ENCODE assay signal across 9 mouse cellular contexts in the genomic region with DNA sequence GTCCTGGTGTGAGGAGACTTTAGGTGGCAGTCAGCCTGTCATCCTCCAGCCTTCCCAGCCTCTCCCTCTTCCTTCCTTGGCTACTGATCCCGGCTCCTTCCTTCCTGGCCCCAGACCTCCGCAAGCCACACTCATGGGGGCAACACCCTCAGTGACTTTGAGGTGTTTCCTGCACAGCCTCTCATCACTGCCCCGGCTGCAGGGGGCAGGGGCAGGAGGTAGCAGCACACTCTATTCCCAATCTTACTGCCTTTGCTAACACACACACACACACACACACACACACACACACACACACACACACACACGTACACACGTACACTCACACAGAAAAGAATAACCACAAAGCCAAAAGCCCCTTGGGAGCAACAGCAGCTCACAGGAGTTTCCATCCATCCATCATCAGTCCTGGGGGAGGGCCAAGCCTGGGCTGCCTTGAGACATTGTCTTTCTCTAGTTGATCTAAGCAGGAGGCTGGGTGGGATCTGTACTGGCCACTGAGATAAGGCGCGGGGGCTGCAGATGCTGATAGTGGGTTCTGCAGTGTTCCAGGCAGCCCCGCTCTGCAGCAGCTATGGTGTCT. TPM values are rescaled to one million over a fixed set of nuclear protein-coding genes. Genes with fewer than 3 reads are reported as not detected.
DNase-seq lines count a peak whose midpoint lies in the region; ATAC-seq and TF ChIP-seq lines count a peak whose summit lies in the region.
"Had no signal": no experiment of that assay in that cellular context is flagged by ENCODE, and none has a peak within 500 bp of the region (broad histone marks: within the 10 kb centered on the region; RNA-seq: fewer than 3 reads in every experiment).

No protein-coding gene starts in this region.

- peak; percentile 32 for ATAC-seq in heart, postnatal 0 days (ENCODE audit: insufficient read depth, low read depth)
- ATAC-seq in liver, embryonic 13.5 days (ENCODE audit: low read depth), result peak; percentile 91
- no peak for ATAC-seq in granulocyte monocyte progenitor cell, adult 5-6 weeks (replicated peaks; ENCODE audit: poor library complexity, severe bottlenecking)

- no peak for TF ChIP-seq CTCF in MEL (IDR thresholded peaks at IDR 0.05 in 2 of 3, conservative IDR thresholded peaks at IDR 0.05 in 1 of 3; ENCODE audit: control insufficient read depth in 1 of 3, insufficient read depth in 1 of 3, low read depth in 2 of 3, low read length in 3 of 3, poor library complexity in 1 of 3, severe bottlenecking in 1 of 3)
- TF ChIP-seq CTCF in heart, postnatal 0 days (IDR thresholded peaks at IDR 0.05; ENCODE audit: low read depth), result no peak
- TF ChIP-seq CTCF in cerebellum, adult 2 months (IDR thresholded peaks at IDR 0.05; ENCODE audit: borderline replicate concordance, insufficient read depth, low read depth, low read length), result no peak

- H3K4me2 ChIP-seq in heart, postnatal 0 days (ENCODE audit: low read depth, low read length), result no peak overlapping the region
- H3K4me2 ChIP-seq in liver, embryonic 13.5 days, result peak overlapping the region; percentile 63
- H3K4me2 ChIP-seq: embryonic facial prominence, embryonic 12.5 days had no signal

- H3K4me1 ChIP-seq in MEL (ENCODE audit: control insufficient read depth in 1 of 2, insufficient read depth in 2 of 2, low read length in 2 of 2), result peaks cover 29 to 70% of the 10 kb centered on the region in 2 experiments
- peaks cover 28% of the 10 kb centered on the region for H3K4me1 ChIP-seq in heart, postnatal 0 days (ENCODE audit: control insufficient read depth, insufficient read depth)
- peaks cover 100% of the 10 kb centered on the region for H3K4me1 ChIP-seq in liver, embryonic 13.5 days (replicated peaks)
- H3K4me1 ChIP-seq in cerebellum, adult 2 months (ENCODE audit: control insufficient read depth, insufficient read depth, low read length), result no peaks in the 10 kb centered on the region

- H3K36me3 ChIP-seq in MEL (ENCODE audit: control insufficient read depth in 1 of 2, insufficient read depth in 2 of 2, low read length in 2 of 2), result peaks cover 0 to 44% of the 10 kb centered on the region in 2 experiments; a peak in 2 of 4 replicates
- no peaks in the 10 kb centered on the region for H3K36me3 ChIP-seq in heart, postnatal 0 days (replicated peaks; ENCODE audit: control insufficient read depth, insufficient read depth, low read length)
- no peaks in the 10 kb centered on the region for H3K36me3 ChIP-seq in liver, embryonic 13.5 days
- H3K36me3 ChIP-seq: embryonic facial prominence, embryonic 12.5 days had no signal

- TF ChIP-seq POLR2A in MEL (IDR thresholded peaks at IDR 0.05; ENCODE audit: control insufficient read depth in 1 of 2, insufficient read depth in 1 of 2, low read depth in 1 of 2, low read length in 2 of 2, poor library complexity in 1 of 2), result no peak
- no peak for TF ChIP-seq POLR2A in cerebellum, adult 2 months (IDR thresholded peaks at IDR 0.05; ENCODE audit: borderline replicate concordance, insufficient read depth, low read length)

- H3K79me2 ChIP-seq in MEL (ENCODE audit: control insufficient read depth, insufficient read depth, low read length, poor library complexity), result no peaks in the 10 kb centered on the region; the same call in 1 of the 2 replicates

- no peak for TF ChIP-seq RAD21 in MEL (IDR thresholded peaks at IDR 0.05; ENCODE audit: low read depth, low read length)

- 10% methylated on average over 7 of the region's 8 CpGs for WGBS in heart, postnatal 0 days
- 10% methylated on average over 6 of the region's 8 CpGs for whole genome bisulfite sequencing in liver, embryonic 13.5 days (ENCODE audit: insufficient replicate concordance)
- 63% methylated on average over 8 of the region's 8 CpGs for WGBS in cerebellum, adult 2 months

- DNase-seq in embryo, embryonic 10 days (ENCODE audit: low spot score), result peak; percentile 20
- no peak for DNase-seq in embryo, embryonic 10.5 days (ENCODE audit: low spot score)
- DNase-seq in MEL (ENCODE audit: low read depth, low spot score), result peak; percentile 85
- no peak for DNase-seq in heart, postnatal 0 days (ENCODE audit: low spot score)
- DNase-seq in liver, embryonic 13.5 days, result peak; percentile 82
- DNase-seq in ovary, postnatal 36 days (ENCODE audit: low spot score), result no peak
- DNase-seq in cerebellum, adult 2 months, result no peak

- peak; percentile 70 to 89; a peak in 3 of 4 replicates for TF ChIP-seq EP300 in MEL (IDR thresholded peaks at IDR 0.05; ENCODE audit: low read depth in 1 of 2, low read length in 2 of 2)
- TF ChIP-seq EP300 in heart, postnatal 0 days (IDR thresholded peaks at IDR 0.05; ENCODE audit: low read depth), result peak; percentile 51; the same call in 1 of the 2 replicates

- no peaks in the 10 kb centered on the region for H3K27me3 ChIP-seq in MEL (ENCODE audit: control insufficient read depth in 1 of 2, insufficient read depth in 2 of 2, low read length in 2 of 2)
- peaks cover 21% of the 10 kb centered on the region for H3K27me3 ChIP-seq in heart, postnatal 0 days (ENCODE audit: control insufficient read depth, insufficient read depth, low read length)
- peaks cover 19% of the 10 kb centered on the region for H3K27me3 ChIP-seq in liver, embryonic 13.5 days
- no peaks in the 10 kb centered on the region for H3K27me3 ChIP-seq in cerebellum, adult 2 months (ENCODE audit: control insufficient read depth, insufficient read depth, low read length)

- H3K9me3 ChIP-seq in MEL (replicated peaks; ENCODE audit: insufficient read depth, low read length), result no peaks in the 10 kb centered on the region
- H3K9me3 ChIP-seq in heart, postnatal 0 days (replicated peaks; ENCODE audit: control insufficient read depth, low read length), result no peaks in the 10 kb centered on the region
- H3K9me3 ChIP-seq in liver, embryonic 13.5 days (replicated peaks), result no peaks in the 10 kb centered on the region
- H3K9me3 ChIP-seq: embryonic facial prominence, embryonic 12.5 days had no signal

- H3K4me3 ChIP-seq in MEL (ENCODE audit: control insufficient read depth in 1 of 2, insufficient read depth in 1 of 2, low read depth in 2 of 2, low read length in 2 of 2), result no peak overlapping the region
- no peak overlapping the region for H3K4me3 ChIP-seq in heart, postnatal 0 days (ENCODE audit: low read depth, low read length)
- peak overlapping the region; percentile 11; the same call in 1 of the 2 replicates for H3K4me3 ChIP-seq in liver, embryonic 13.5 days (replicated peaks)
- no peak overlapping the region for H3K4me3 ChIP-seq in cerebellum, adult 2 months (replicated peaks; ENCODE audit: insufficient read depth, low read depth, low read length)
- H3K4me3 ChIP-seq: embryonic facial prominence, embryonic 12.5 days had no signal

- H3K9ac ChIP-seq in MEL (ENCODE audit: control insufficient read depth, low read depth, low read length, poor library complexity, severe bottlenecking), result peak overlapping the region; percentile 41
- H3K9ac ChIP-seq in heart, postnatal 0 days (replicated peaks; ENCODE audit: low read depth, low read length), result no peak overlapping the region
- H3K9ac ChIP-seq in liver, embryonic 13.5 days, result peak overlapping the region; percentile 64
- H3K9ac ChIP-seq: embryonic facial prominence, embryonic 12.5 days had no signal

- peak overlapping the region; percentile 63 for H3K27ac ChIP-seq in MEL (ENCODE audit: control insufficient read depth, low read depth, low read length)
- peak overlapping the region; percentile 68 for H3K27ac ChIP-seq in heart, postnatal 0 days (ENCODE audit: low read depth)
- peak overlapping the region; percentile 90 for H3K27ac ChIP-seq in liver, embryonic 13.5 days
- no peak overlapping the region for H3K27ac ChIP-seq in cerebellum, adult 2 months (ENCODE audit: insufficient read depth, low read length)
- H3K27ac ChIP-seq: embryonic facial prominence, embryonic 12.5 days had no signal

RNA-seq across cellular contexts. Expression of gene Tnfaip2, which starts 7.4 kb away (rescaled TPM):
- total RNA-seq in MEL (2012; rRNA removed), result 62.5 and 77.2 TPM in 2 replicates
- polyA plus RNA-seq in MEL (2012; ENCODE audit: insufficient read depth in 1 of 2, insufficient read length in 2 of 2, low read depth in 1 of 2, low replicate concordance in 2 of 2, missing spikeins in 1 of 2), result 10 to 100 TPM; 51.4 to 66.8 TPM
- total RNA-seq in heart, postnatal 0 days (2014; rRNA removed; ENCODE audit: low replicate concordance), result 12.5 and 14.8 TPM in 2 replicates
- 8.9 and 9.5 TPM in 2 replicates for polyA plus RNA-seq in heart, postnatal 0 days (2015; fragmentation: Nextera tagmentation; extraction: Ambion mirVana)
- polyA plus RNA-seq in liver, embryonic 13.5 days (2015; fragmentation: Nextera tagmentation; extraction: Ambion mirVana), result 92.1 and 96.6 TPM in 2 replicates
- total RNA-seq in granulocyte monocyte progenitor cell, adult 5-6 weeks (2014; fragmentation: Nextera tagmentation), result 28.6 and 30.4 TPM in 2 replicates
- 27.4 and 56.1 TPM in 2 replicates for total RNA-seq in granulocyte monocyte progenitor cell, adult 5-6 weeks (2017)
- 0.87 and 1.2 TPM in 2 replicates for polyA plus RNA-seq in cerebellum, adult 2 months (2012; rRNA removed)

RNA-seq across cellular contexts. Expression of gene Exoc3l4, which starts 18.0 kb away (rescaled TPM):
- total RNA-seq in MEL (2012; rRNA removed), result 0.04 TPM in 1 of 2 replicates, not detected in the other
- under 1 TPM in 1 of 2 experiments, not detected in 1; 0.17 TPM for polyA plus RNA-seq in MEL (2012; ENCODE audit: insufficient read depth in 1 of 2, insufficient read length in 2 of 2, low read depth in 1 of 2, low replicate concordance in 2 of 2, missing spikeins in 1 of 2)
- 7.9 and 51.6 TPM in 2 replicates for total RNA-seq in heart, postnatal 0 days (2014; rRNA removed; ENCODE audit: low replicate concordance)
- 8.5 and 9.8 TPM in 2 replicates for polyA plus RNA-seq in heart, postnatal 0 days (2015; fragmentation: Nextera tagmentation; extraction: Ambion mirVana)
- polyA plus RNA-seq in liver, embryonic 13.5 days (2015; fragmentation: Nextera tagmentation; extraction: Ambion mirVana), result 15.5 and 18.6 TPM in 2 replicates
- not detected in 2 replicates for total RNA-seq in granulocyte monocyte progenitor cell, adult 5-6 weeks (2014; fragmentation: Nextera tagmentation)
- total RNA-seq in granulocyte monocyte progenitor cell, adult 5-6 weeks (2017), result 0.26 TPM in 1 of 2 replicates, not detected in the other
- polyA plus RNA-seq in cerebellum, adult 2 months (2012; rRNA removed), result 6.5 and 10.0 TPM in 2 replicates

RNA-seq across cellular contexts. Expression of gene Lbhd2, which starts 28.2 kb away (rescaled TPM):
- not detected in 2 replicates for total RNA-seq in MEL (2012; rRNA removed)
- polyA plus RNA-seq in MEL (2012; ENCODE audit: insufficient read depth in 1 of 2, insufficient read length in 2 of 2, low read depth in 1 of 2, low replicate concordance in 2 of 2, missing spikeins in 1 of 2), result not detected
- not detected in 2 replicates for total RNA-seq in heart, postnatal 0 days (2014; rRNA removed; ENCODE audit: low replicate concordance)
- polyA plus RNA-seq in heart, postnatal 0 days (2015; fragmentation: Nextera tagmentation; extraction: Ambion mirVana), result not detected in 2 replicates
- not detected in 2 replicates for polyA plus RNA-seq in liver, embryonic 13.5 days (2015; fragmentation: Nextera tagmentation; extraction: Ambion mirVana)
- not detected in 2 replicates for total RNA-seq in granulocyte monocyte progenitor cell, adult 5-6 weeks (2014; fragmentation: Nextera tagmentation)
- not detected in 2 replicates for total RNA-seq in granulocyte monocyte progenitor cell, adult 5-6 weeks (2017)
- polyA plus RNA-seq in cerebellum, adult 2 months (2012; rRNA removed), result 1.5 and 2.5 TPM in 2 replicates

RNA-seq across cellular contexts. Expression of gene Gm266, which starts 50.8 kb away (rescaled TPM):
- not detected in 2 replicates for total RNA-seq in MEL (2012; rRNA removed)
- polyA plus RNA-seq in MEL (2012; ENCODE audit: insufficient read depth in 1 of 2, insufficient read length in 2 of 2, low read depth in 1 of 2, low replicate concordance in 2 of 2, missing spikeins in 1 of 2), result not detected
- total RNA-seq in heart, postnatal 0 days (2014; rRNA removed; ENCODE audit: low replicate concordance), result 4.0 and 4.3 TPM in 2 replicates
- 0.85 and 1.3 TPM in 2 replicates for polyA plus RNA-seq in heart, postnatal 0 days (2015; fragmentation: Nextera tagmentation; extraction: Ambion mirVana)
- polyA plus RNA-seq in liver, embryonic 13.5 days (2015; fragmentation: Nextera tagmentation; extraction: Ambion mirVana), result 0.76 and 1.0 TPM in 2 replicates
- not detected in 2 replicates for total RNA-seq in granulocyte monocyte progenitor cell, adult 5-6 weeks (2014; fragmentation: Nextera tagmentation)
- total RNA-seq in granulocyte monocyte progenitor cell, adult 5-6 weeks (2017), result not detected in 2 replicates
- polyA plus RNA-seq in cerebellum, adult 2 months (2012; rRNA removed), result 8.8 and 11.2 TPM in 2 replicates

RNA-seq across cellular contexts. Expression of gene Cdc42bpb, which starts 57.3 kb away (rescaled TPM):
- total RNA-seq in MEL (2012; rRNA removed), result not detected in 2 replicates
- not detected for polyA plus RNA-seq in MEL (2012; ENCODE audit: insufficient read depth in 1 of 2, insufficient read length in 2 of 2, low read depth in 1 of 2, low replicate concordance in 2 of 2, missing spikeins in 1 of 2)
- 119 and 147 TPM in 2 replicates for total RNA-seq in heart, postnatal 0 days (2014; rRNA removed; ENCODE audit: low replicate concordance)
- polyA plus RNA-seq in heart, postnatal 0 days (2015; fragmentation: Nextera tagmentation; extraction: Ambion mirVana), result 13.9 and 18.2 TPM in 2 replicates
- polyA plus RNA-seq in liver, embryonic 13.5 days (2015; fragmentation: Nextera tagmentation; extraction: Ambion mirVana), result 5.9 and 6.7 TPM in 2 replicates
- total RNA-seq in granulocyte monocyte progenitor cell, adult 5-6 weeks (2014; fragmentation: Nextera tagmentation), result 5.6 and 8.1 TPM in 2 replicates
- 4.8 and 8.6 TPM in 2 replicates for total RNA-seq in granulocyte monocyte progenitor cell, adult 5-6 weeks (2017)
- 176 and 177 TPM in 2 replicates for polyA plus RNA-seq in cerebellum, adult 2 months (2012; rRNA removed)

Comparison
In these comparisons a context has a peak if more than half of its experiments do, and no peak if none do; other contexts are left out.
1. DNase-seq: peak in embryo, embryonic 10 days (single experiment), MEL (single experiment) and liver, embryonic 13.5 days (single experiment); none in embryo, embryonic 10.5 days (single experiment), heart, postnatal 0 days (single experiment), ovary, postnatal 36 days (single experiment) and cerebellum, adult 2 months (0 of 2).